ENCODE assay signal across 8 mouse cellular contexts in genomic region chr1:176800728-176801365, GRCm38 (mm10). TPM values are rescaled to one million over a fixed set of nuclear protein-coding genes. Genes with fewer than 3 reads are reported as not detected.
DNase-seq lines count a peak whose midpoint lies in the region; ATAC-seq and TF ChIP-seq lines count a peak whose summit lies in the region.

No protein-coding gene starts in this region.

- H3K4me3 ChIP-seq in layer of hippocampus, adult 2 months = no peak overlapping the region

- TF ChIP-seq CTCF in layer of hippocampus, adult 2 months (conservative IDR thresholded peaks at IDR 0.05) = no peak

- peak overlapping the region; percentile 50 for H3K27ac ChIP-seq in layer of hippocampus, adult 2 months

- peak; percentile 89 for ATAC-seq in inflammation-experienced regulatory T-cells, adult 6 months

- DNase-seq in layer of hippocampus, adult 2 months (ENCODE audit: low spot score in 2 of 2) = peak; percentile 27 to 38
- no peak for DNase-seq in layer of hippocampus, adult 9-10 months (ENCODE audit: low spot score)
- DNase-seq in Muller cell, postnatal 12 days (ENCODE audit: inconsistent ontology term) = peak; percentile 80
- peak; percentile 40 to 74 for DNase-seq in frontal cortex, adult 2 months (ENCODE audit: extremely low spot score in 1 of 2, low spot score in 1 of 2)
- peak; percentile 73 for DNase-seq in lung, postnatal 10 days
- peak; percentile 19 to 40 for DNase-seq in spleen, postnatal 14 days (ENCODE audit: low spot score in 2 of 2)
- DNase-seq in cerebellum, adult 9-11 months = no peak

RNA-seq across cellular contexts. Expression of gene Cep170, which starts 13.0 kb away (rescaled TPM):
- total RNA-seq in layer of hippocampus, adult 2 months (2021) = 10 to 100 TPM; 96.4 to 96.8 TPM
- 57.3 and 62.2 TPM in 2 replicates for polyA plus RNA-seq in frontal cortex, adult 2 months (2012; rRNA removed)
- polyA plus RNA-seq in inflammation-experienced regulatory T-cells, adult 6 months (2017; shearing (Covaris generic)) = 10 to 100 TPM; 10.7 to 11.6 (median 11.6) TPM

RNA-seq across cellular contexts. Expression of gene Sdccag8, which starts 13.6 kb away (rescaled TPM):
- total RNA-seq in layer of hippocampus, adult 2 months (2021) = 10 to 100 TPM; 20.0 to 20.7 TPM
- polyA plus RNA-seq in frontal cortex, adult 2 months (2012; rRNA removed) = 21.3 and 21.8 TPM in 2 replicates
- 10 to 100 TPM; 24.5 to 28.1 (median 27.5) TPM for polyA plus RNA-seq in inflammation-experienced regulatory T-cells, adult 6 months (2017; shearing (Covaris generic))

Comparison
In these comparisons a context has a peak if more than half of its experiments do, and no peak if none do; other contexts are left out.
1. DNase-seq: peak in layer of hippocampus, adult 2 months (2 of 2), Muller cell, postnatal 12 days (single experiment), frontal cortex, adult 2 months (2 of 2), lung, postnatal 10 days (single experiment) and spleen, postnatal 14 days (2 of 2); none in layer of hippocampus, adult 9-10 months (single experiment) and cerebellum, adult 9-11 months (single experiment).